Mouse (Mus musculus): Measurements from ENCODE around the gene Ryr2. TPM values are rescaled to one million over a fixed set of nuclear protein-coding genes. Genes with fewer than 3 reads are reported as not detected.

Gene Ryr2
- polyA plus RNA-seq, 1 experiment from 2014 or later, result 1.2 TPM

DNA sequence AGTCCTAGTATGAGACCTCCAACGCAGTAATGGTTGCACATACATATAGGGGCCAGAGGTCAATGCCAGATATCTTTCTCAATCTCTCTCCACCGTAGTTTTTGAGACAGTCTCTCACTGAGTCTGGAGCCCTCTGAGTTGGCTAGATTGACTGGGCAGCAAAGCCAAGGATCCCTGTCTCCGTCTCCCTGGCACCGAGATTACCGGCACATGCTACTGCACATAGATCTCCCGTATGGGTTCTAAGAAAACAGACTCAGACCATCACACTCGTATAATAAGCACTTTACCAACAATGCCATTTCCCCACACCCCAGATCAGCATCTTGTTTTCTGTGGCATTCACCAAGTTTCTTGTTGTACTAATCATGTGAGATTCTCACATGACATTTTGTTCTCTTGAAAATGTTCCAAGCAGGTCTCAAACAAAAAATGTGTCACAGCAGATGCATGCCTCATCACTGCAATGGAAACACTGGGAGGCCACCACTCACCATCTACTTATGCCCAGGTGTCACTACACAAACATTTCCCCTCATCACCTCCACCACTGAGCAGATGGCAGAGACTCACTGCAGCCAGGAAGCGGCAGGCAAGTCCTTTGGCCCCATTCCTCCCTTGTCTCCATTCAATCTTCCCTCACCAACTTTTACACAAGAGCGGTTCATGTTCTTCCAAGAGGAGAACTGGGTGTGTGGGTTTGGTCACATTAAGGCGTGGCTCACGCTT, 14.2 kb downstream of the Ryr2 start:
- ATAC-seq (ENCODE audit: insufficient number of reproducible peaks, insufficient read depth, low FRiP score, low TSS enrichment), result no peak
- no peak overlapping the region for H3K9ac ChIP-seq
- 90% methylated on average over 11 of the region's 11 CpGs for WGBS
- no peak overlapping the region for H3K27ac ChIP-seq
- no peaks in the 10 kb centered on the region for H3K27me3 ChIP-seq
- H3K4me2 ChIP-seq (replicated peaks), result no peak overlapping the region
- no peak overlapping the region for H3K4me3 ChIP-seq
- no peaks in the 10 kb centered on the region for H3K9me3 ChIP-seq
- H3K36me3 ChIP-seq, result no peaks in the 10 kb centered on the region
- H3K4me1 ChIP-seq, result no peaks in the 10 kb centered on the region

DNA sequence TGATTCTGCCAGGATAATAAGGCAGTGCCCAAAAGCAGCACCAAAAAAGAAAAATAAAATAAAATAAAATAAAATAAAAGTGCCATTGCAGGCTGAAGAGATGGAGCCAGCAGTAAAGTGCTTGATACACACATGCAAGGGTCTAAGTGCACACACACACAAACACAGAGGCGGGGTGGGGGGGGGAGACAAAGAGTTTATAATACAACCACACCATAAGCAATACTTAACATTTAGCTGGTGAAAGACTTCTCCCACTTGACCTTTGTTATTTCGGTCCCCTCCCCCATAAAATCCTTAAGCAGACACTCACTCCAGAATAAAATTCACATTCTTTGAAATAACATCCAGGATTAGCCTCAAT, 22.7 kb downstream of the Ryr2 start:
- H3K4me2 ChIP-seq (replicated peaks), result no peak overlapping the region
- no peak for ATAC-seq (ENCODE audit: insufficient number of reproducible peaks, insufficient read depth, low FRiP score, low TSS enrichment)
- H3K4me3 ChIP-seq, result no peak overlapping the region
- H3K4me1 ChIP-seq, result no peaks in the 10 kb centered on the region
- no peaks in the 10 kb centered on the region for H3K36me3 ChIP-seq
- H3K9me3 ChIP-seq, result no peaks in the 10 kb centered on the region
- H3K27me3 ChIP-seq, result no peaks in the 10 kb centered on the region
- WGBS, result 73% methylated on average over 2 of the region's 2 CpGs
- H3K27ac ChIP-seq, result no peak overlapping the region
- no peak overlapping the region for H3K9ac ChIP-seq

DNA sequence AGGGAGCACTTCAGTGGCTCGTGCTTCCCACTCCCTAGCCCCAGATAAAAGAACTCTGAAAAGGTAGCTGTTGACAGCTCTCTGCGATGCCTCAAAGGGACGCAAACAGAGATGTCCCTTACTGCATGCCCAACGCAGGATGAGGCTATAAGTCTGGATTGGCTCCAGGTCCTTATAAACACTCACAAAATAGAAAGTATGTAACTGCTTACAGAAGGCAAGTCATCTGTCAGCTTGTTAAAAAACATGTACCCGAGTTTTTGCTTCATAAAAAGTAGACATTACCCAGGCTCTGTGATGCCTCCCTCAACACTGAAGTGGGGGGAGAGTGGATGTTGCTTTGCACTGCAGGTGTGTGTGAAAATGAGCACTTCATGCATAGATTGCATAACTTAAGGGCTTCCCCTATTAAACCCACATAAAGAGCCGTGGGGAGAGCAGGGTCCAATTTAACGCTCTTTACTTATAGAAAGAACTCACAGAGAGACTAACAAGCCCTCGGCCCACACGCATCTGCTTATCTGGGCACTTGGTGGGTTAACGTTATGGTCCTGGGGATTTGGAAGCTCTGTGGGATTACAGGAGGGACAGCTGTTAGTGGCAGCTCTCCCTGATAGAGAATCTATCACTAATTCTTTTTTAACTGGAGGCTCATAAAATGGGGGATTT, 23.2 kb downstream of the Ryr2 start:
- WGBS, result 54% methylated on average over 10 of the region's 10 CpGs
- Histone ChIP-seq H3K36me3 (no peaks in the 10 kb centered on the region), H3K4me3 (no peak overlapping the region), H3K9me3 (no peaks in the 10 kb centered on the region), H3K27me3 (no peaks in the 10 kb centered on the region), H3K27ac (no peak overlapping the region), H3K9ac (no peak overlapping the region), H3K4me1 (no peaks in the 10 kb centered on the region), H3K4me2 (replicated peaks) (no peak overlapping the region)
- ATAC-seq (ENCODE audit: insufficient number of reproducible peaks, insufficient read depth, low FRiP score, low TSS enrichment), result no peak

DNA sequence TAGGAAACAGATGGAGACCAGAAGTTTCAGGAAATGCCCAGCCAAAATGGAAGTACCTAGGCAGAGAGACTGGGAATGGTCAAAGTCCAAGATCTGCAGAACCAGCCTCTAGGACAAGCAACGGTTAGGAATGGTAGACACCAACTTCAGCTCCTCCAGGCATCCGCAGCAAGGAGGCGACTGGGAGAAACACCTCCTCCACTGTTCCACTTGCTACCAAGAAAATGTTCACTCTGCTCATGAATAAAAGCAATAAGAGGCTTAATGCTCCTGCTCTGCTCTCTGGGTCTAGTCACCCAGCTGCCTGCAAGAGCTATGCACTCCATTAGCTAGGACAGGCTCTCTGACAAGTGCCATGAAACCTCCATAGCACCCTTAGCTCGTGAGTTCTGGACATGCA, 26.2 kb downstream of the Ryr2 start:
- no peak overlapping the region for H3K9ac ChIP-seq
- no peak overlapping the region for H3K4me2 ChIP-seq (replicated peaks)
- no peak overlapping the region for H3K27ac ChIP-seq
- H3K4me1 ChIP-seq, result no peaks in the 10 kb centered on the region
- 80% methylated on average over 4 of the region's 4 CpGs for WGBS
- H3K9me3 ChIP-seq, result no peaks in the 10 kb centered on the region
- H3K27me3 ChIP-seq, result no peaks in the 10 kb centered on the region
- no peak for ATAC-seq (ENCODE audit: insufficient number of reproducible peaks, insufficient read depth, low FRiP score, low TSS enrichment)
- H3K4me3 ChIP-seq, result no peak overlapping the region
- no peaks in the 10 kb centered on the region for H3K36me3 ChIP-seq

- no peaks in the 10 kb centered on the region for H3K27me3 ChIP-seq
- no peak overlapping the region for H3K4me3 ChIP-seq
Observed at GRCm38 (mm10) chr13:12079536-12079935, 27.2 kb downstream of the Ryr2 start.

DNA sequence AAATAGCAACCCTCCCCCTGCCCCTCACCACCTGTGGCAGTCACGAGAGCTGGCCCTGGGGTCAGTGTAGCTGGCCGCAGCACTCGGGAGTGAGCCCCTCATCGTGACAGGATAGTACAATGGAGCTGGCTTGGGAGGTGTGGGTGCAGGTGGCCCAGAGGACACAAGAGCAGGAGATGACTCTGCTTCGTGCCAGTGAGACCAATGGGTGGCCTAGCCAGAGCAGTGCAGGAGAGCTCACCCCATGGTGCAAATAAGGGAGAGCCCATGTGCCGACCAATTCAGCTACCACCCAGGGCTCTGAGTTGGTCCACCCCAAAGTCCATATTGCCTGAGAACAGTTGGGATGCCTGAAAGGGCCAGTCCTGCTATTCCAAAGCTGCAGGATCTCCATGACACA, 31.8 kb downstream of the Ryr2 start:
- Histone ChIP-seq H3K27ac (no peak overlapping the region), H3K27me3 (no peaks in the 10 kb centered on the region), H3K4me1 (peaks cover 11% of the 10 kb centered on the region; the same call in 1 of the 2 replicates), H3K4me2 (replicated peaks) (no peak overlapping the region), H3K4me3 (no peak overlapping the region), H3K9me3 (no peaks in the 10 kb centered on the region), H3K36me3 (no peaks in the 10 kb centered on the region), H3K9ac (no peak overlapping the region)
- ATAC-seq (ENCODE audit: insufficient number of reproducible peaks, insufficient read depth, low FRiP score, low TSS enrichment), result no peak
- 84% methylated on average over 6 of the region's 6 CpGs for WGBS

More at GRCm38 (mm10) chr13:12079536-12079935, 27.2 kb downstream of the Ryr2 start:
- Histone ChIP-seq H3K4me1 (no peaks in the 10 kb centered on the region), H3K9me3 (no peaks in the 10 kb centered on the region), H3K36me3 (no peaks in the 10 kb centered on the region), H3K4me2 (replicated peaks) (no peak overlapping the region), H3K9ac (no peak overlapping the region), H3K27ac (no peak overlapping the region)
- no peak for ATAC-seq (ENCODE audit: insufficient number of reproducible peaks, insufficient read depth, low FRiP score, low TSS enrichment)
- WGBS, result 81% methylated on average over 4 of the region's 4 CpGs

DNA sequence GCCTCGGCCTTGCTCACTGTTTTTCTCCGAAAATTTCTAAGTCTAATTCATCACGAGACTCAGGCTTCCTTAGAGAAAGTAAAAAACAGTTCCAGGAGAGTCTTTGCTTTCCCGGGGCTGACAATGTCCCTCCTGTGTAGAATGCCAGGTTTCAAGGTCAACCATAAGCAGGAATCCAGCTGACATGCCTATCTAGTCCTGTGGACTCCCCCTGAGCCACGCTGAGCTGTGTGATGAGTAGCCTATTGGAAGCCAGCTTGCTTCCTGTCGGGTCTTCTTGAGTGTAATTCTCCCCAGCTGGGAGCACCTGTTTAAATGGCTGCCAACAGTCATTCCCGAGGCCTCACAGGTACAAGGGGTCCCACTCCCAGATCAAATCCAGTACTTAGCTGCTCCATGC, 34.2 kb downstream of the Ryr2 start:
- H3K27me3 ChIP-seq, result no peaks in the 10 kb centered on the region
- H3K9ac ChIP-seq, result no peak overlapping the region
- H3K4me1 ChIP-seq, result peaks cover 11% of the 10 kb centered on the region; the same call in 1 of the 2 replicates
- H3K36me3 ChIP-seq, result no peaks in the 10 kb centered on the region
- no peaks in the 10 kb centered on the region for H3K9me3 ChIP-seq
- ATAC-seq (ENCODE audit: insufficient number of reproducible peaks, insufficient read depth, low FRiP score, low TSS enrichment), result no peak
- H3K27ac ChIP-seq, result no peak overlapping the region
- H3K4me3 ChIP-seq, result no peak overlapping the region
- H3K4me2 ChIP-seq (replicated peaks), result no peak overlapping the region
- WGBS, result 53% methylated on average over 7 of the region's 7 CpGs

GRCm38 (mm10) chr13:12072112-12072511, 34.6 kb downstream of the Ryr2 start:
- ATAC-seq (ENCODE audit: insufficient number of reproducible peaks, insufficient read depth, low FRiP score, low TSS enrichment), result no peak
- H3K36me3 ChIP-seq, result no peaks in the 10 kb centered on the region
- H3K27me3 ChIP-seq, result no peaks in the 10 kb centered on the region
- H3K4me1 ChIP-seq, result peaks cover 11% of the 10 kb centered on the region; the same call in 1 of the 2 replicates
- no peak overlapping the region for H3K4me3 ChIP-seq
- 22% methylated on average over 3 of the region's 3 CpGs for whole genome bisulfite sequencing
- H3K27ac ChIP-seq, result no peak overlapping the region
- no peaks in the 10 kb centered on the region for H3K9me3 ChIP-seq
- no peak overlapping the region for H3K4me2 ChIP-seq (replicated peaks)
- H3K9ac ChIP-seq, result no peak overlapping the region

- no peaks in the 10 kb centered on the region for H3K9me3 ChIP-seq
- H3K4me3 ChIP-seq, result no peak overlapping the region
- H3K4me1 ChIP-seq, result peaks cover 11% of the 10 kb centered on the region; the same call in 1 of the 2 replicates
- ATAC-seq (ENCODE audit: insufficient number of reproducible peaks, insufficient read depth, low FRiP score, low TSS enrichment), result no peak
- H3K4me2 ChIP-seq (replicated peaks), result no peak overlapping the region
- no peak overlapping the region for H3K9ac ChIP-seq
- no peaks in the 10 kb centered on the region for H3K36me3 ChIP-seq
- 70% methylated on average over 14 of the region's 14 CpGs for WGBS
- no peaks in the 10 kb centered on the region for H3K27me3 ChIP-seq
- no peak overlapping the region for H3K27ac ChIP-seq
Observed at GRCm38 (mm10) chr13:12070157-12071129, 36.3 kb downstream of the Ryr2 start.

GRCm38 (mm10) chr13:12064576-12064975, 42.2 kb downstream of the Ryr2 start:
- Histone ChIP-seq H3K4me2 (replicated peaks) (no peak overlapping the region), H3K36me3 (no peaks in the 10 kb centered on the region)
- 80% methylated on average over 4 of the region's 4 CpGs for WGBS

GRCm38 (mm10) chr13:12063561-12063960, 43.2 kb downstream of the Ryr2 start:
- no peak overlapping the region for H3K4me3 ChIP-seq
- H3K4me2 ChIP-seq (replicated peaks), result no peak overlapping the region
- no peak for ATAC-seq (ENCODE audit: insufficient number of reproducible peaks, insufficient read depth, low FRiP score, low TSS enrichment)
- no peaks in the 10 kb centered on the region for H3K27me3 ChIP-seq
- no peaks in the 10 kb centered on the region for H3K36me3 ChIP-seq
- WGBS, result 72% methylated on average over 4 of the region's 4 CpGs
- H3K9ac ChIP-seq, result no peak overlapping the region
- H3K27ac ChIP-seq, result no peak overlapping the region
- H3K4me1 ChIP-seq, result no peaks in the 10 kb centered on the region
- H3K9me3 ChIP-seq, result no peaks in the 10 kb centered on the region

More at GRCm38 (mm10) chr13:12064576-12064975, 42.2 kb downstream of the Ryr2 start:
- H3K9me3 ChIP-seq, result no peaks in the 10 kb centered on the region
- no peak overlapping the region for H3K9ac ChIP-seq
- no peak overlapping the region for H3K4me3 ChIP-seq
- no peaks in the 10 kb centered on the region for H3K27me3 ChIP-seq
- no peak for ATAC-seq (ENCODE audit: insufficient number of reproducible peaks, insufficient read depth, low FRiP score, low TSS enrichment)
- H3K27ac ChIP-seq, result no peak overlapping the region
- H3K4me1 ChIP-seq, result no peaks in the 10 kb centered on the region
